In the genomic region with DNA sequence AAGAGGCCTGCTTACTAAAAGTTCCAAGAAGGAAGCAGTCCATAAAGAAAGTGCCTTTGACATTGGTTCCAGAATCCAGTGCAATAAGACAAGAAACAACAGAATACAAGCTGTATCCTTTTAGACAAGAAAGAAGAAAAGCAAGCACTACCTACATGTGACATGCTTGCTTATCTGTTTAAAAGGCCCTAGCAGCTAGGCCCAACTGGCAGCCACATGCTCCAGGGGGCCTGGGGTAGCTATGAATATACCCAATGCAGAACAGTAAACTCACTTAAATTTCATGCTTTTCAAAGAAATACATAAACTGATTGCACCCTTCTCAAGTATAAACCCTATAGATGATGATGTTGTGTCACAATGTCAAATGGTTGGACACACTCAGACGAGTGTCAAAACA, we compare ENCODE assay signal across 17 mouse cellular contexts. TPM values are rescaled to one million over a fixed set of nuclear protein-coding genes. Genes with fewer than 3 reads are reported as not detected.
DNase-seq lines count a peak whose midpoint lies in the region; TF ChIP-seq lines count a peak whose summit lies in the region.
"Had no signal": no experiment of that assay in that cellular context is flagged by ENCODE, and none has a peak within 500 bp of the region (broad histone marks: within the 10 kb centered on the region; RNA-seq: fewer than 3 reads in every experiment).

No protein-coding gene starts in this region.

- no peak overlapping the region for H3K9ac ChIP-seq in MEL (ENCODE audit: control insufficient read depth, low read depth, low read length, poor library complexity, severe bottlenecking)

- no peak for TF ChIP-seq RAD21 in MEL (IDR thresholded peaks at IDR 0.05; ENCODE audit: low read depth, low read length)

- no peaks in the 10 kb centered on the region; a peak in 1 of 4 replicates for H3K4me1 ChIP-seq in MEL (ENCODE audit: control insufficient read depth in 1 of 2, insufficient read depth in 2 of 2, low read length in 2 of 2)

- H3K4me3 ChIP-seq in MEL (ENCODE audit: control insufficient read depth in 1 of 2, insufficient read depth in 1 of 2, low read depth in 2 of 2, low read length in 2 of 2), result no peak overlapping the region

- no peak for TF ChIP-seq CTCF in MEL (IDR thresholded peaks at IDR 0.05 in 2 of 3, conservative IDR thresholded peaks at IDR 0.05 in 1 of 3; ENCODE audit: control insufficient read depth in 1 of 3, insufficient read depth in 1 of 3, low read depth in 2 of 3, low read length in 3 of 3, poor library complexity in 1 of 3, severe bottlenecking in 1 of 3)

- no peaks in the 10 kb centered on the region for H3K36me3 ChIP-seq in MEL (ENCODE audit: control insufficient read depth in 1 of 2, insufficient read depth in 2 of 2, low read length in 2 of 2)
- H3K36me3 ChIP-seq: G1E had no signal

- TF ChIP-seq EP300 in MEL (IDR thresholded peaks at IDR 0.05; ENCODE audit: low read depth in 1 of 2, low read length in 2 of 2), result 0 out of 4 replicates have a peak, but pooled peaks of 1 of the 2 experiments have one; percentile 14

- TF ChIP-seq POLR2A in MEL (IDR thresholded peaks at IDR 0.05; ENCODE audit: control insufficient read depth in 1 of 2, insufficient read depth in 1 of 2, low read depth in 1 of 2, low read length in 2 of 2, poor library complexity in 1 of 2), result no peak

- H3K27me3 ChIP-seq in MEL (ENCODE audit: control insufficient read depth in 1 of 2, insufficient read depth in 2 of 2, low read length in 2 of 2), result no peaks in the 10 kb centered on the region
- H3K27me3 ChIP-seq: CH12.LX had no signal

- H3K27ac ChIP-seq in MEL (ENCODE audit: control insufficient read depth, low read depth, low read length), result no peak overlapping the region

- H3K79me2 ChIP-seq in MEL (ENCODE audit: control insufficient read depth, insufficient read depth, low read length, poor library complexity), result no peaks in the 10 kb centered on the region

- H3K9me3 ChIP-seq in MEL (replicated peaks; ENCODE audit: insufficient read depth, low read length), result no peaks in the 10 kb centered on the region
- H3K9me3 ChIP-seq: G1E had no signal

- peak; percentile 35 for DNase-seq in thymus, postnatal 14 days
- no peak for DNase-seq in thymus, postnatal 4 days
- no peak for DNase-seq in MEL (ENCODE audit: low read depth, low spot score)
- DNase-seq in retina, postnatal 1 day, result no peak
- DNase-seq: adrenal gland, adult 2 months; adrenal gland, adult 8-10 months; adrenal gland, postnatal 10 days; adrenal gland, postnatal 14 days; adrenal gland, postnatal 25 days; adrenal gland, postnatal 36 days; B cell, adult 2 months; cerebellum, adult 11 months; cerebellum, adult 11-12 months; cerebellum, adult 18-20 months; cerebellum, adult 2 months had no signal

TF ChIP-seq in MEL, 35 proteins besides CTCF, POLR2A, EP300 and RAD21:
- TF ChIP-seq GABPA (IDR thresholded peaks at IDR 0.05; ENCODE audit: low read depth, low read length), result no peak
- TF ChIP-seq TCF12 (IDR thresholded peaks at IDR 0.05; ENCODE audit: low read depth, low read length), result peak; percentile 68
- peak; percentile 38; the same call in 1 of the 2 replicates for TF ChIP-seq USF1 (IDR thresholded peaks at IDR 0.05; ENCODE audit: low read depth, low read length)
- peak; percentile 69; the same call in 1 of the 2 replicates for TF ChIP-seq MXI1 (IDR thresholded peaks at IDR 0.05; ENCODE audit: low read depth, low read length)
- TF ChIP-seq TAL1 (IDR thresholded peaks at IDR 0.05; ENCODE audit: low read length), result peak; percentile 37; the same call in 1 of the 2 replicates
- TF ChIP-seq ETS1 (IDR thresholded peaks at IDR 0.05; ENCODE audit: low read depth, low read length), result peak; percentile 71
- TF ChIP-seq SIN3A (IDR thresholded peaks at IDR 0.05; ENCODE audit: low read length), result peak; percentile 37; the same call in 1 of the 2 replicates
- TF ChIP-seq UBTF (IDR thresholded peaks at IDR 0.05; ENCODE audit: borderline replicate concordance, insufficient read depth, low read depth, low read length), result no peak
TF ChIP-seq in MEL: peak in this region for 6.

RNA-seq across cellular contexts. Expression of a gene that starts 29.8 kb away (rescaled TPM):
- total RNA-seq in MEL (2012; rRNA removed), result 1.6 and 2.3 TPM in 2 replicates
- 1 to 10 TPM in 1 of 2 experiments, not detected in 1; 6.3 TPM for polyA plus RNA-seq in MEL (2012; ENCODE audit: insufficient read depth in 1 of 2, insufficient read length in 2 of 2, low read depth in 1 of 2, low replicate concordance in 2 of 2, missing spikeins in 1 of 2)
